Mouse (Mus musculus): ENCODE results near the gene Ntf3. TPM values are rescaled to one million over a fixed set of nuclear protein-coding genes. Genes with fewer than 3 reads are reported as not detected.

The Ntf3 gene
- total and polyA plus RNA-seq, 2 experiments from 2014 or later = 2.3 to 3.4 TPM

- DNase-seq (ENCODE audit: low spot score) (peak; percentile 69), ATAC-seq (ENCODE audit: low FRiP score) (no peak)
- Histone ChIP-seq H3K4me1 (ENCODE audit: insufficient read depth, low read length) (peaks cover 10% of the 10 kb centered on the region; the same call in 1 of the 2 replicates), H3K27me3 (ENCODE audit: insufficient read depth, low read length) (peaks cover 46% of the 10 kb centered on the region), H3K4me3 (ENCODE audit: low read depth, low read length) (no peak overlapping the region), H3K27ac (ENCODE audit: low read depth, low read length) (no peak overlapping the region), H3K36me3 (ENCODE audit: insufficient read depth, low read length) (no peaks in the 10 kb centered on the region), H3K4me2 (ENCODE audit: low read depth, low read length, poor library complexity, severe bottlenecking) (no peak overlapping the region), H3K9ac (replicated peaks; ENCODE audit: low read length, poor library complexity, severe bottlenecking) (no peak overlapping the region), H3K9me3 (ENCODE audit: low read length) (no peaks in the 10 kb centered on the region)
- TF ChIP-seq CTCF (IDR thresholded peaks at IDR 0.05) = peak; percentile 82
- WGBS = 20% methylated on average over 3 of the region's 3 CpGs
Measured at GRCm38 (mm10) chr6:126167731-126168130, 1.0 kb upstream of the Ntf3 start.

- 6% methylated on average over 6 of the region's 6 CpGs for WGBS
- ATAC-seq (ENCODE audit: low FRiP score) = no peak
- peaks cover 50% of the 10 kb centered on the region for H3K27me3 ChIP-seq (ENCODE audit: insufficient read depth, low read length)
Measured at GRCm38 (mm10) chr6:126167208-126167590, 489 bp upstream of the Ntf3 start.

GRCm38 (mm10) chr6:126165591-126166155 is 1.0 kb downstream of the Ntf3 start:
- Histone ChIP-seq H3K27ac (ENCODE audit: low read depth, low read length) (no peak overlapping the region), H3K4me3 (ENCODE audit: low read depth, low read length) (0 out of 2 replicates have a peak overlapping the region, but pooled peaks have one; percentile 3), H3K4me1 (ENCODE audit: insufficient read depth, low read length) (peaks cover 14% of the 10 kb centered on the region; the same call in 1 of the 2 replicates), H3K9me3 (ENCODE audit: low read length) (no peaks in the 10 kb centered on the region), H3K36me3 (ENCODE audit: insufficient read depth, low read length) (no peaks in the 10 kb centered on the region), H3K27me3 (ENCODE audit: insufficient read depth, low read length) (peaks cover 64% of the 10 kb centered on the region), H3K9ac (replicated peaks; ENCODE audit: low read length, poor library complexity, severe bottlenecking) (no peak overlapping the region), H3K4me2 (ENCODE audit: low read depth, low read length, poor library complexity, severe bottlenecking) (peak overlapping the region; percentile 45; the same call in 1 of the 2 replicates)
- ATAC-seq (ENCODE audit: low FRiP score) = no peak
- WGBS = 9% methylated on average over 17 of the region's 17 CpGs
- TF ChIP-seq CTCF (IDR thresholded peaks at IDR 0.05) = no peak
- no peak for DNase-seq (ENCODE audit: low spot score)

More at GRCm38 (mm10) chr6:126167208-126167590, 489 bp upstream of the Ntf3 start:
- Histone ChIP-seq H3K36me3 (ENCODE audit: insufficient read depth, low read length) (no peaks in the 10 kb centered on the region), H3K4me2 (ENCODE audit: low read depth, low read length, poor library complexity, severe bottlenecking) (peak overlapping the region; percentile 45; the same call in 1 of the 2 replicates), H3K4me3 (ENCODE audit: low read depth, low read length) (peak overlapping the region; percentile 27), H3K9ac (replicated peaks; ENCODE audit: low read length, poor library complexity, severe bottlenecking) (no peak overlapping the region), H3K9me3 (ENCODE audit: low read length) (no peaks in the 10 kb centered on the region), H3K4me1 (ENCODE audit: insufficient read depth, low read length) (peaks cover 14% of the 10 kb centered on the region; the same call in 1 of the 2 replicates), H3K27ac (ENCODE audit: low read depth, low read length) (no peak overlapping the region)
- no peak for TF ChIP-seq CTCF (IDR thresholded peaks at IDR 0.05)
- DNase-seq (ENCODE audit: low spot score) = no peak

- H3K9ac ChIP-seq (replicated peaks; ENCODE audit: low read length, poor library complexity, severe bottlenecking) = no peak overlapping the region
- peak overlapping the region; percentile 35 for H3K4me3 ChIP-seq (ENCODE audit: low read depth, low read length)
- TF ChIP-seq CTCF (IDR thresholded peaks at IDR 0.05) = no peak
- H3K27ac ChIP-seq (ENCODE audit: low read depth, low read length) = no peak overlapping the region
- DNase-seq (ENCODE audit: low spot score) = peak; percentile 54
- ATAC-seq (ENCODE audit: low FRiP score) = no peak
- peaks cover 13% of the 10 kb centered on the region; the same call in 1 of the 2 replicates for H3K4me1 ChIP-seq (ENCODE audit: insufficient read depth, low read length)
- H3K9me3 ChIP-seq (ENCODE audit: low read length) = no peaks in the 10 kb centered on the region
- peaks cover 64% of the 10 kb centered on the region for H3K27me3 ChIP-seq (ENCODE audit: insufficient read depth, low read length)
- under 1% methylated on average over 27 of the region's 27 CpGs for WGBS
- peak overlapping the region; percentile 58 for H3K4me2 ChIP-seq (ENCODE audit: low read depth, low read length, poor library complexity, severe bottlenecking)
- no peaks in the 10 kb centered on the region for H3K36me3 ChIP-seq (ENCODE audit: insufficient read depth, low read length)
Measured at GRCm38 (mm10) chr6:126164781-126165180, 1.9 kb downstream of the Ntf3 start.

- H3K4me2 ChIP-seq (ENCODE audit: low read depth, low read length, poor library complexity, severe bottlenecking) = peak overlapping the region; percentile 58
- H3K4me1 ChIP-seq (ENCODE audit: insufficient read depth, low read length) = peaks cover 9% of the 10 kb centered on the region; the same call in 1 of the 2 replicates
- no peaks in the 10 kb centered on the region for H3K36me3 ChIP-seq (ENCODE audit: insufficient read depth, low read length)
- no peak for DNase-seq (ENCODE audit: low spot score)
- H3K9ac ChIP-seq (replicated peaks; ENCODE audit: low read length, poor library complexity, severe bottlenecking) = no peak overlapping the region
- peak overlapping the region; percentile 35 for H3K4me3 ChIP-seq (ENCODE audit: low read depth, low read length)
- peaks cover 64% of the 10 kb centered on the region for H3K27me3 ChIP-seq (ENCODE audit: insufficient read depth, low read length)
- ATAC-seq (ENCODE audit: low FRiP score) = no peak
- H3K27ac ChIP-seq (ENCODE audit: low read depth, low read length) = no peak overlapping the region
- WGBS = under 1% methylated on average over 41 of the region's 41 CpGs
- H3K9me3 ChIP-seq (ENCODE audit: low read length) = no peaks in the 10 kb centered on the region
- TF ChIP-seq CTCF (IDR thresholded peaks at IDR 0.05) = no peak
Measured at GRCm38 (mm10) chr6:126163861-126164755, 2.6 kb downstream of the Ntf3 start.

Data from midbrain, postnatal 0 days (tissue).